Mouse (Mus musculus) heart, adult 2 months (tissue): ENCODE measurements around the gene Dgat2l6. TPM values are rescaled to one million over a fixed set of nuclear protein-coding genes. Genes with fewer than 3 reads are reported as not detected.

Experiments
- DNase-seq, 2 experiments: peaks; one replicate each; pipeline ENCODE4 v3.0.0; 2021
- H3K27ac ChIP-seq: fragments of 200-600 bp; 2 replicates; pipeline ENCODE4 v1.8.1; 2022
- H3K27me3 ChIP-seq: fragments of 200-500 bp; 2 replicates; pipeline ENCODE4 v1.6.1; 2012; ENCODE audit warnings: mild to moderate bottlenecking, low read length, inconsistent platforms, mixed read lengths; ENCODE audit not compliant: control insufficient read depth, insufficient read depth
- H3K36me3 ChIP-seq: fragments of 200-500 bp; 2 replicates; pipeline ENCODE4 v1.6.1; 2012; ENCODE audit warnings: low read length, inconsistent platforms; ENCODE audit not compliant: control insufficient read depth, insufficient read depth
- H3K4me1 ChIP-seq: fragments of 200-500 bp; 2 replicates; pipeline ENCODE4 v1.6.1; 2011; ENCODE audit warnings: low read length; ENCODE audit not compliant: control insufficient read depth, insufficient read depth
- H3K4me3 ChIP-seq: fragments of 200-600 bp; 2 replicates; pipeline ENCODE4 v1.8.1; 2022
- H3K79me2 ChIP-seq: fragments of 200-500 bp; replicated peaks from 2 replicates; pipeline ENCODE4 v1.6.1; 2012; ENCODE audit warnings: mild to moderate bottlenecking, inconsistent platforms, low read length, moderate library complexity, mixed read lengths; ENCODE audit not compliant: control insufficient read depth, insufficient read depth
- H3K9ac ChIP-seq: fragments of 200-500 bp; 2 replicates; pipeline ENCODE4 v1.6.1; 2012; ENCODE audit warnings: low read depth, mild to moderate bottlenecking, control low read depth, inconsistent platforms, low read length, mixed read lengths
- CTCF ChIP-seq: fragments of 200-600 bp; IDR thresholded peaks from 2 replicates; pipeline ENCODE4 v1.8.1; 2022; ENCODE audit warnings: antibody characterized with exemption, mild to moderate bottlenecking, moderate library complexity
- EP300 ChIP-seq: fragments of 200-500 bp; IDR thresholded peaks from 2 replicates; pipeline ENCODE4 v1.6.1; 2011; ENCODE audit warnings: low read depth, low read length, control low read depth; ENCODE audit not compliant: insufficient read depth
- POLR2A ChIP-seq: fragments of 200-500 bp; IDR thresholded peaks from 2 replicates; pipeline ENCODE4 v1.6.1; 2011; ENCODE audit warnings: mild to moderate bottlenecking, low read depth, low read length, control low read depth; ENCODE audit not compliant: insufficient read depth
- WGBS: fragments of 180-500 bp; shearing (Covaris S2); methylation state at CpG from one replicate; pipeline ENCODE4 v1.1.7; 2018; 5-methylcytosine and 5-hydroxymethylcytosine counted together
- intact Hi-C: fragments of 180-260 bp; cut with DNase I; formaldehyde crosslinking; loops from one replicate; pipeline ENCODE4 v1.15.1; 2025
- polyA plus RNA-seq: library from polyadenylated mRNA; depleted of rRNA; stranded (reverse); fragments of >200 nt; gene quantifications from 2 replicates; pipeline ENCODE4 v1.2.3, GENCODE M21; 2012
- total RNA-seq, 2 experiments: library from RNA; stranded (reverse); gene quantifications; 2 replicates each; pipeline ENCODE4 v1.2.3; 2021

Gene Dgat2l6
- total and polyA plus RNA-seq, 3 experiments, result not detected

DNA sequence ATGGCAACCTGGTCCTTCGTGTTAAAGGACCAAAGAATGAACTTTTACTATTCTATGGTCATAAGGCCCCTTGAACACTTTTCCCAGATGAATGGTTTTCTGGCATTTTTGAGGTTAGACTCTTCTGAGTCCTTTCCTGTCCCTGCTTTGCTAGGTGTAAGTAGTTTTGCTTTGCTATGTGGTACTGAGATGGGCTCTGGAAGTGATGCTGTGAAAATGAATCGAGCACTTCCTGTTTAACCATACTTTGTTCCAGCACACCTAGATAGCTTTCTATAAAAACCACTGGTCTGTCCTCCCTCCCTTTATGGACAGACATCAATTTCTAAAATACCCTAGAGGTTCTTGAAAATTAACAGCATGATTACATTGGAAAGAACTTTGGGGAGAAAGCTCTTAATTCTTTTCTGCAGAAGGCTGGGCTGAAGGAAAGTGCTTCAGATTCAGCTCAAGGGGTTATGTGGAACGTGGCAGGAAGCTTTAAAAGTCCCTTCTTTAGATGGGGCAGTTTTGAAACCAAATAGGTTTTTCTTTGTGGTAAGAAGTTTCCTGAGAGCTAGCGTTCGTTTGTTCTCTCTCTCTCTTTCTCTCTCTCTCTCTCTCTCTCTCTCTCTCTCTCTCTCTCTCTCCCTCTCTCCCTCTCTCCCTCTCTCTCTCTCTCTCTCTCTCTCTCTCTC, 20.3 kb upstream of the Dgat2l6 start:
- Histone ChIP-seq H3K4me1 (no peaks in the 10 kb centered on the region), H3K79me2 (no peaks in the 10 kb centered on the region), H3K27me3 (no peaks in the 10 kb centered on the region), H3K9ac (no peak overlapping the region), H3K4me3 (no peak overlapping the region), H3K27ac (no peak overlapping the region), H3K36me3 (no peaks in the 10 kb centered on the region)
- no peak for TF ChIP-seq POLR2A
- WGBS, result 77% methylated on average over 5 of the region's 5 CpGs
- intact Hi-C loops, result no loop called here
- no peak for DNase-seq

DNA sequence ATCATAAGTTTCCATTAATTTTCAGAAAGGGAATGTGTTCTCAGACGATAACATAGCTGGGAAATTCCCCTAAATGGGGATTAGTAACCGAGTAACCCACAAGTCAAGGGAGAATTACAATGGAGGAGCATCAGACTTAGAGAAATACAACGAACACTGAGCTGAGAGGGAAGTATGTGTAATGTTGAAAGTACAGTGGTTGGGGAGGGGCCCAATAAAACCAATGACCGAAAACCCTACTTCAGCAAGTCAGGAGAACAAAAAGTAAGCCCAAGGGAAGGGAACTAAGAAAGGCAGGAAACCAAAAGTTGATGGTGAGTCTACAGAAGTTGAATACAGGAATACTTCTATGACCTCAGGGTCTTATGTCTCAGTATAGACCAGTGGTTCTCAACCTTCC, 16.5 kb upstream of the Dgat2l6 start:
- TF ChIP-seq CTCF, result no peak
- TF ChIP-seq POLR2A, result no peak
- no peak for TF ChIP-seq EP300
- no peaks in the 10 kb centered on the region for H3K79me2 ChIP-seq
- intact Hi-C loops, result no loop called here
- H3K4me3 ChIP-seq, result no peak overlapping the region
- H3K36me3 ChIP-seq, result no peaks in the 10 kb centered on the region
- no peak overlapping the region for H3K9ac ChIP-seq
- no peak for DNase-seq
- H3K4me1 ChIP-seq, result no peaks in the 10 kb centered on the region
- 76% methylated on average over 4 of the region's 4 CpGs for WGBS
- no peak overlapping the region for H3K27ac ChIP-seq
- H3K27me3 ChIP-seq, result no peaks in the 10 kb centered on the region

- no peaks in the 10 kb centered on the region for H3K4me1 ChIP-seq
- DNase-seq, result no peak
- WGBS, result 85% methylated on average over 3 of the region's 3 CpGs
- H3K27me3 ChIP-seq, result no peaks in the 10 kb centered on the region
- TF ChIP-seq POLR2A, result no peak
- no peak for TF ChIP-seq EP300
- no peak for TF ChIP-seq CTCF
- no peak overlapping the region for H3K9ac ChIP-seq
- no peak overlapping the region for H3K4me3 ChIP-seq
- H3K36me3 ChIP-seq, result no peaks in the 10 kb centered on the region
- H3K27ac ChIP-seq, result no peak overlapping the region
- H3K79me2 ChIP-seq, result no peaks in the 10 kb centered on the region
- intact Hi-C loops, result no loop called here
Measured at GRCm38 (mm10) chrX:100509921-100510320, 14.7 kb upstream of the Dgat2l6 start.

GRCm38 (mm10) chrX:100516683-100517082, 8.0 kb upstream of the Dgat2l6 start:
- Histone ChIP-seq H3K79me2 (no peaks in the 10 kb centered on the region), H3K4me1 (no peaks in the 10 kb centered on the region), H3K27ac (no peak overlapping the region), H3K9ac (no peak overlapping the region), H3K4me3 (no peak overlapping the region), H3K27me3 (no peaks in the 10 kb centered on the region), H3K36me3 (no peaks in the 10 kb centered on the region)
- DNase-seq, result no peak
- intact Hi-C loops, result no loop called here
- TF ChIP-seq POLR2A (no peak), CTCF (no peak), EP300 (no peak)
- 84% methylated on average over 3 of the region's 3 CpGs for WGBS

DNA sequence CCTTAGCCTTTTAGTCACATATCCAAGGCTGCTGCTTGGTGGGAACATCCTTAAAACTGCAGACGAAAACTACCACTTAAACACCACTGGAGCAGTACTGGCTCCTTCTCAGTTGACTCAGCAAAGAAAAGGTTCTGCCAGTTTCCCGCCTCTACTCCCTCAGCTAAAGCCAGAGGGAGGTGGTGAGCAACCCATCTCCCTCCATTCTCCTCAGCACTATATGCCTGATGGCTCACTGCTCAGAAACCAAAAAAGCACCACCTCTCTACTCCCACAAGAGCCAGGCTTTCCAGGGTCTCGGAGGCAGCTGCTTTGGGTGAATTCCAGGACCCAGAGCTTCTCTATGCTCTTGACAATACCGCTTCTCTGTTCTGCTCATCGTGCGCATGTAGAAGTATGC, 7.0 kb upstream of the Dgat2l6 start:
- TF ChIP-seq CTCF (no peak), EP300 (no peak), POLR2A (no peak)
- no peak overlapping the region for H3K27ac ChIP-seq
- H3K4me1 ChIP-seq, result no peaks in the 10 kb centered on the region
- H3K36me3 ChIP-seq, result no peaks in the 10 kb centered on the region
- H3K27me3 ChIP-seq, result no peaks in the 10 kb centered on the region
- no peak overlapping the region for H3K9ac ChIP-seq
- no peak overlapping the region for H3K4me3 ChIP-seq
- H3K79me2 ChIP-seq, result no peaks in the 10 kb centered on the region
- 87% methylated on average over 6 of the region's 6 CpGs for WGBS
- intact Hi-C loops, result no loop called here
- no peak for DNase-seq

GRCm38 (mm10) chrX:100518532-100518931, 6.1 kb upstream of the Dgat2l6 start:
- TF ChIP-seq CTCF, result no peak
- no peak for TF ChIP-seq EP300
- no peak for TF ChIP-seq POLR2A

More at GRCm38 (mm10) chrX:100518532-100518931, 6.1 kb upstream of the Dgat2l6 start:
- Histone ChIP-seq H3K4me3 (no peak overlapping the region), H3K9ac (no peak overlapping the region), H3K36me3 (no peaks in the 10 kb centered on the region), H3K27ac (no peak overlapping the region), H3K4me1 (no peaks in the 10 kb centered on the region), H3K27me3 (no peaks in the 10 kb centered on the region), H3K79me2 (no peaks in the 10 kb centered on the region)
- intact Hi-C loops, result no loop called here
- 81% methylated on average over 2 of the region's 2 CpGs for WGBS
- DNase-seq, result no peak
